Mouse (Mus musculus): ENCODE results near the gene Hist1h2bc.

Hist1h2bc gene

GRCm38 (mm10) chr13:23729706-23730105 is 45.7 kb downstream of the Hist1h2bc start:
- ATAC-seq (ENCODE audit: insufficient number of reproducible peaks, low FRiP score, low TSS enrichment), result no peak

GRCm38 (mm10) chr13:23730479-23730878 is 46.5 kb downstream of the Hist1h2bc start:
- ATAC-seq (ENCODE audit: insufficient number of reproducible peaks, low FRiP score, low TSS enrichment), result no peak

- 0 out of 2 replicates have a peak, but pooled peaks have one; percentile 45 for ATAC-seq (ENCODE audit: insufficient number of reproducible peaks, low FRiP score, low TSS enrichment)
These were observed 48.3 kb downstream of the Hist1h2bc start for GRCm38 (mm10) chr13:23732156-23732804.

- no peak for ATAC-seq (ENCODE audit: insufficient number of reproducible peaks, low FRiP score, low TSS enrichment)
These were observed 53.1 kb downstream of the Hist1h2bc start for GRCm38 (mm10) chr13:23737091-23737490.

GRCm38 (mm10) chr13:23738041-23738440 is 54.0 kb downstream of the Hist1h2bc start:
- ATAC-seq (ENCODE audit: insufficient number of reproducible peaks, low FRiP score, low TSS enrichment), result no peak

- peak; percentile 66; the same call in 1 of the 2 replicates for ATAC-seq (ENCODE audit: insufficient number of reproducible peaks, low FRiP score, low TSS enrichment)
These were observed 54.7 kb downstream of the Hist1h2bc start, which contains the start of gene Hist1h1c for GRCm38 (mm10) chr13:23738677-23739068. Gene Hist1h1c, plus strand, starts transcription at chr13:23738808.

GRCm38 (mm10) chr13:23739069-23739921 is 55.3 kb downstream of the Hist1h2bc start:
- ATAC-seq (ENCODE audit: insufficient number of reproducible peaks, low FRiP score, low TSS enrichment), result peak; percentile 97

- no peak for ATAC-seq (ENCODE audit: insufficient number of reproducible peaks, low FRiP score, low TSS enrichment)
These were observed 55.9 kb downstream of the Hist1h2bc start for GRCm38 (mm10) chr13:23739922-23740252.

- ATAC-seq (ENCODE audit: insufficient number of reproducible peaks, low FRiP score, low TSS enrichment), result no peak
These were observed 56.3 kb downstream of the Hist1h2bc start for GRCm38 (mm10) chr13:23740256-23740840.

- ATAC-seq (ENCODE audit: insufficient number of reproducible peaks, low FRiP score, low TSS enrichment), result no peak
These were observed 56.9 kb downstream of the Hist1h2bc start for GRCm38 (mm10) chr13:23740910-23741309.

- no peak for ATAC-seq (ENCODE audit: insufficient number of reproducible peaks, low FRiP score, low TSS enrichment)
These were observed 58.0 kb downstream of the Hist1h2bc start for GRCm38 (mm10) chr13:23742007-23742406.

All from cerebellum, adult (tissue).